10 mouse cellular contexts compared by ENCODE assay signal in the genomic region with DNA sequence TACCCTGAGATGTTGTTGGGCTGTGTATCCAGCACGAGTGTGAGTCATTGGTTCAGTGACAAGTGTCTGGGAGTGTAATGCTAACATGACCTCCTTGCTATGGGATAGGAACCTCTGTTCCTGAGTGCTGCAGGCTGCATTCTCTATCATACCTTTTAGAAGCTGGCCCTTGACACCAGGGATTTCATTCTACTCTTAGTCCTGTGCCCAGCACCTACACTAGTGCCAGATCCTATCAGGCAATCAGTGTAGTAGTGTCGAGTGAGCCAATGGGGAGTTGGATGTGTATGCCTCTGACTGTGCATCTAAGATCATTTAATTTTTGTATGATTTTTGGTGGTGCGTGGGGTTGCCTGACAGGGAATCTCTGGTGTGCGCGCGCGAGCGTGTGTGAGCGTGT. TPM values are rescaled to one million over a fixed set of nuclear protein-coding genes. Genes with fewer than 3 reads are reported as not detected.
A peak's percentile ranks its signal among the peaks of the same experiment; 100 is the strongest.
DNase-seq lines count a peak whose midpoint lies in the region; ATAC-seq and TF ChIP-seq lines count a peak whose summit lies in the region.
"Had no signal": no experiment of that assay in that cellular context is flagged by ENCODE, and none has a peak within 500 bp of the region (broad histone marks: within the 10 kb centered on the region; RNA-seq: fewer than 3 reads in every experiment).

No protein-coding gene starts in this region.

- peaks cover 97% of the 10 kb centered on the region for H3K27me3 ChIP-seq in heart, embryonic 13.5 days (replicated peaks)
- peaks cover 56% of the 10 kb centered on the region for H3K27me3 ChIP-seq in E14TG2a.4 (ENCODE audit: insufficient read depth, low read length)
- H3K27me3 ChIP-seq in forebrain, embryonic 15.5 days, result peaks cover 30% of the 10 kb centered on the region
- H3K27me3 ChIP-seq in midbrain, embryonic 10.5 days (ENCODE audit: low read depth, poor library complexity, severe bottlenecking), result peaks cover 71% of the 10 kb centered on the region

- H3K36me3 ChIP-seq in heart, embryonic 13.5 days, result no peaks in the 10 kb centered on the region
- no peaks in the 10 kb centered on the region for H3K36me3 ChIP-seq in E14TG2a.4 (ENCODE audit: insufficient read depth, low read length)
- no peaks in the 10 kb centered on the region for H3K36me3 ChIP-seq in forebrain, embryonic 15.5 days
- H3K36me3 ChIP-seq in midbrain, embryonic 10.5 days, result no peaks in the 10 kb centered on the region

- WGBS in heart, embryonic 13.5 days, result 10% methylated on average over 9 of the region's 9 CpGs
- 7% methylated on average over 9 of the region's 9 CpGs for WGBS in forebrain, embryonic 15.5 days
- WGBS in midbrain, embryonic 10.5 days, result 14% methylated on average over 9 of the region's 9 CpGs

- peaks cover 16% of the 10 kb centered on the region for H3K4me1 ChIP-seq in heart, embryonic 13.5 days
- H3K4me1 ChIP-seq in E14TG2a.4 (replicated peaks; ENCODE audit: low read depth, low read length), result peaks cover 62% of the 10 kb centered on the region
- peaks cover 44% of the 10 kb centered on the region for H3K4me1 ChIP-seq in forebrain, embryonic 15.5 days
- H3K4me1 ChIP-seq in midbrain, embryonic 10.5 days, result peaks cover 49% of the 10 kb centered on the region

- no peak overlapping the region for H3K4me3 ChIP-seq in heart, embryonic 13.5 days
- H3K4me3 ChIP-seq in E14TG2a.4 (replicated peaks; ENCODE audit: low read length), result peak overlapping the region; percentile 87
- peak overlapping the region; percentile 78 for H3K4me3 ChIP-seq in forebrain, embryonic 15.5 days
- H3K4me3 ChIP-seq in midbrain, embryonic 10.5 days, result peak overlapping the region; percentile 87

- TF ChIP-seq CTCF in E14TG2a.4 (conservative IDR thresholded peaks at IDR 0.05; ENCODE audit: low read length), result no peak

- H3K4me2 ChIP-seq in heart, embryonic 13.5 days, result peak overlapping the region; percentile 65
- peak overlapping the region; percentile 61 for H3K4me2 ChIP-seq in forebrain, embryonic 15.5 days (replicated peaks)

- no peak for ATAC-seq in heart, embryonic 13.5 days (ENCODE audit: extremely low read depth, insufficient number of reproducible peaks, low FRiP score, low TSS enrichment)
- ATAC-seq in forebrain, embryonic 15.5 days (replicated peaks), result peak; percentile 11

- H3K9me3 ChIP-seq in heart, embryonic 13.5 days, result no peaks in the 10 kb centered on the region
- H3K9me3 ChIP-seq in E14TG2a.4 (ENCODE audit: low read length), result no peaks in the 10 kb centered on the region
- H3K9me3 ChIP-seq in forebrain, embryonic 15.5 days, result no peaks in the 10 kb centered on the region
- H3K9me3 ChIP-seq in midbrain, embryonic 10.5 days (replicated peaks), result no peaks in the 10 kb centered on the region

- DNase-seq in heart, postnatal 36 days, result no peak
- DNase-seq in midbrain, embryonic 10.5 days (ENCODE audit: low spot score), result no peak
- no peak for DNase-seq in cerebellum, adult 11 months
- no peak for DNase-seq in thymus, postnatal 0 days (ENCODE audit: low spot score)
- DNase-seq in frontal cortex, postnatal 25 days (ENCODE audit: low spot score in 2 of 2), result no peak
- DNase-seq: B cell, adult 2 months had no signal

- intact Hi-C loops in heart, postnatal 36 days (cut with DNase I), result no loop called here

- H3K27ac ChIP-seq in heart, embryonic 13.5 days (replicated peaks), result no peak overlapping the region
- peak overlapping the region; percentile 44 for H3K27ac ChIP-seq in forebrain, embryonic 15.5 days (replicated peaks)
- 0 out of 2 replicates have a peak overlapping the region, but pooled peaks have one; percentile 42 for H3K27ac ChIP-seq in midbrain, embryonic 10.5 days (replicated peaks)
- H3K27ac ChIP-seq: liver, embryonic 14.5 days had no signal

- no peak overlapping the region for H3K9ac ChIP-seq in heart, embryonic 13.5 days
- H3K9ac ChIP-seq in forebrain, embryonic 15.5 days (replicated peaks), result peak overlapping the region; percentile 93
- H3K9ac ChIP-seq: liver, embryonic 14.5 days had no signal

RNA-seq across cellular contexts. Expression of gene Crmp1, which starts 0.5 kb away (rescaled TPM):
- polyA plus RNA-seq in heart, embryonic 13.5 days (2015; fragmentation: Nextera tagmentation; extraction: Ambion mirVana), result 9.4 and 11.8 TPM in 2 replicates
- total RNA-seq in heart, postnatal 36 days (2021), result under 1 TPM; 0.65 to 0.69 TPM
- polyA plus RNA-seq in forebrain, embryonic 15.5 days (2015; fragmentation: Nextera tagmentation; extraction: Ambion mirVana), result 790 and 813 TPM in 2 replicates
- 142 and 235 TPM in 2 replicates for polyA plus RNA-seq in midbrain, embryonic 10.5 days (2016; fragmentation: Nextera tagmentation; extraction: Ambion mirVana)
- 5.3 and 6.3 TPM in 2 replicates for polyA plus RNA-seq in thymus, postnatal 0 days (2015; fragmentation: Nextera tagmentation; extraction: Ambion mirVana)

Comparison
In these comparisons a context has a peak if more than half of its experiments do, and no peak if none do; other contexts are left out.
1. RNA of gene Crmp1, which starts 0.5 kb away (polyA plus RNA-seq): 790 to 813 TPM in forebrain, embryonic 15.5 days and 142 to 235 TPM in midbrain, embryonic 10.5 days; 9.4 to 11.8 TPM in heart, embryonic 13.5 days and 5.3 to 6.3 TPM in thymus, postnatal 0 days; every median in the first group is over 10 times any median in the second.